Mouse (Mus musculus): ENCODE data around the gene Atf6. TPM values are rescaled to one million over a fixed set of nuclear protein-coding genes. Genes with fewer than 3 reads are reported as not detected.

Atf6 gene
- polyA plus RNA-seq, 1 experiment from 2014 or later, result 6.2 TPM

DNA sequence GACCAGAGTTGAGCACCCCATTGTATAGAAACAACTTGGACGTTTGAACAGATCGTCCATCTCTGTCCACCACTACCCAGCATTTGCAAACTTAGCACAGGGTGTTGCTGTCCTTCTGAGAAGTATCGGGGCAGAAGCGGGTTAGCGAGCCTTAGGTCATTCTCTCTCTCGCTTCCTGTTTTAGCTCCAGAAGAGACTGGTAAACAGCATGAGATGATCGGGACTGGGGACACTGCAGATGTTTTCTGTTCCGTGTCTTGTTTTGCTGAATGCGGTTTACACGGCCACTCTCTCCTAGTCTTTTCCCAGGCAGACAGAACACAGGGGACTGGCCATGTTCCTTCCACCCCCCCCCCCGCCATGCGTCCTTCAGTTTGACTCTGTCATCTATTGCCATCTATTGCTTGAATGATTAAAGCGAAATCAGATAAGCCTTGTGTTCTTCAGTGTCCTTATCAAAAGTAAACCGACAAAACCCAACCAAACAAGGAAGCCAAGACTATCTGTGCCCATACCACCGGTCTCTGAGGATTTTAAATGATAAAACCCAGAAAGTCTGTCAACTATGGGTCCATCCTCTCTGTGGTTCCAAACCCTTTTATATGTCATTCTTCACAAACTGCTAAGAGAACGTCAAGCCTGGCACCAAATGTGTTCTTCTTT lies 31.0 kb upstream of the Atf6 start:
- DNase-seq (ENCODE audit: low spot score) (no peak), ATAC-seq (ENCODE audit: low FRiP score, low TSS enrichment) (no peak)
- no peak overlapping the region for H3K4me2 ChIP-seq (replicated peaks; ENCODE audit: low read depth)
- no peak overlapping the region for H3K4me3 ChIP-seq (ENCODE audit: low read depth, low read length)
- H3K27ac ChIP-seq (replicated peaks), result no peak overlapping the region
- H3K4me1 ChIP-seq (replicated peaks; ENCODE audit: control insufficient read depth, insufficient read depth), result no peaks in the 10 kb centered on the region
- no peaks in the 10 kb centered on the region for H3K9me3 ChIP-seq (ENCODE audit: control insufficient read depth, low read length)
- H3K36me3 ChIP-seq (ENCODE audit: control insufficient read depth, insufficient read depth, low read length), result no peaks in the 10 kb centered on the region
- TF ChIP-seq EP300 (optimal IDR thresholded peaks at IDR 0.05) (no peak), CTCF (IDR thresholded peaks at IDR 0.05; ENCODE audit: low read depth) (no peak)
- WGBS, result 42% methylated on average over 16 of the region's 16 CpGs
- no peaks in the 10 kb centered on the region for H3K27me3 ChIP-seq (ENCODE audit: control insufficient read depth, insufficient read depth, low read length)
- H3K9ac ChIP-seq (ENCODE audit: low read length), result no peak overlapping the region

DNA sequence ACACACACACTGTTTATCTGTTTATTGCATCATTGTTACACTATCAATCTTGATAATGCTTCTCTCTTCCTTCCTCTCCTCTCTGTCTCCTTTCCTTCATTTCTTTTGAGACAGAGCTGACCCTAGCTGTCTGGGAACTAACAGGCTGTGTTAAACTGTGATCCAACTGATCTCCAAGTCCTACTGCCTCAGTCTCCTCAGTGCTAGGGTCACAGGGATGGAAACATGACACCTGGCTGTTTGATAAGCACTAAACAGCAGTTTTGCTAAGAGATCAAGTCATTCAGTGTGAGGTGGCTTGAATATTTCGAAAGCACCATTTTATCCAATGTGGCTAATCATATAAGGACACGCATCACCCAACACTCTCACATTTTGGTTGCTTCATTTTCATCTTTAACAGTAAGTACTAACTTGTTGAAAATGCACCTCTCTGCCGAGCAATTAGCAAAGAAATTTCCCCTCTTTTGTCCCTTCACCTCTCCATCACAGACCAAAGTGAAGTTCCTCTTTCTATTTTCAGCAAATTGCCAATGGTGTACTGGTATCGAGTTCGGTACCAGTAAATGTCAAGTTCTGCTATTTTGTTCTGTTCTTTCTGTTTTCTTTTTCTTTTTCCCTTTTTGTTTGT lies 29.2 kb upstream of the Atf6 start:
- ATAC-seq (ENCODE audit: low FRiP score, low TSS enrichment) (no peak), DNase-seq (ENCODE audit: low spot score) (no peak)
- Histone ChIP-seq H3K36me3 (ENCODE audit: control insufficient read depth, insufficient read depth, low read length) (no peaks in the 10 kb centered on the region), H3K4me3 (ENCODE audit: low read depth, low read length) (no peak overlapping the region), H3K27ac (replicated peaks) (no peak overlapping the region), H3K27me3 (ENCODE audit: control insufficient read depth, insufficient read depth, low read length) (no peaks in the 10 kb centered on the region), H3K9me3 (ENCODE audit: control insufficient read depth, low read length) (no peaks in the 10 kb centered on the region), H3K9ac (ENCODE audit: low read length) (no peak overlapping the region), H3K4me1 (replicated peaks; ENCODE audit: control insufficient read depth, insufficient read depth) (no peaks in the 10 kb centered on the region), H3K4me2 (replicated peaks; ENCODE audit: low read depth) (no peak overlapping the region)
- 81% methylated on average over 5 of the region's 5 CpGs for WGBS
- no peak for TF ChIP-seq CTCF (IDR thresholded peaks at IDR 0.05; ENCODE audit: low read depth)
- no peak for TF ChIP-seq EP300 (optimal IDR thresholded peaks at IDR 0.05)

DNA sequence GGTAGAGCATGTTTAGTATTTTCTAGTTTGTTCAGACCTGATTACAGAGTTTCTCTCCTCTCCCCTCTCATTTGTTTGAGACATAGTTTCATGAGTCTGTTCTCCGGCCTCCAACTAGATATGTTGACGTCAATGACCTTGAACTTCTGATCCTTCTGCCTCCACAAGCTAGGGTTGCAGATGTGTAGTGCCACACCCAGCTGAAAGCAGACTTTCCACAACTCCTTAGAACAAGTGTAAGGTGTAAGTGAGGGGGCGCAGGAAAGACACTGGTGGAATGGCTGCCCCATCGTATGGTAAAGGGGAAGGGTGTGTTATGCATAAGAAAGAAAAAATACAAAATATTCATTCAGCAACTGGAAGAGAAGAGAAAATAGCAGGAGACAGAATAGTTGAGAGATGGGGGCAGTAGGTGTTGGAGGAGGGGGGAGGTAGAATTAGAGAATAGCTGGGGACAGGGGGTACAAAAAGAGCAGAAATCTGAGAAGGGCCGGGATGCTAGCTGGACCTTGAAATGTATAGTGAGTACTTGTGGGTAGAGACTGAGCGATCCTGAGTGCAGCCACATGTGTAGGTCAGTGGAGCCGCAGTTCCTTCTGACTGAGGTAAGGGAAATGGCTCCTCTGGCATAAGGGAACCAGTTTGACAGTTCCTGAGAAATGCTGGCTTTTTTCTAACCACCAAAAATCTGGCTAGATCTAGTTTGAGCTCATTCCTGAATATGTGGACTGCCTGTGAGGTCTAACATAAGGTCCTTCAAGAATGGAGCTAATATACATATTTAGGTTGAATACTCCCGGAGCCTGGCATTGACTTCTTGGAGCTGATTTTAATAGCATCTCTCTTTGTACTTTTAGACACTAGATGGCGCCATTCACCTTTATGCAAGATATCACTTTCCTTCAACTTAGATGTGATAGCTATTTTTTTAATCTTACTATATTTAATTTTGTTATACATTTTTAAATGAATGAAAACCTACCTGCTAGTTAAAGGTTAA lies 27.3 kb upstream of the Atf6 start:
- H3K36me3 ChIP-seq (ENCODE audit: control insufficient read depth, insufficient read depth, low read length), result no peaks in the 10 kb centered on the region
- no peak for DNase-seq (ENCODE audit: low spot score)
- H3K9me3 ChIP-seq (ENCODE audit: control insufficient read depth, low read length), result no peaks in the 10 kb centered on the region
- no peak for ATAC-seq (ENCODE audit: low FRiP score, low TSS enrichment)
- no peak overlapping the region for H3K27ac ChIP-seq (replicated peaks)
- H3K4me2 ChIP-seq (replicated peaks; ENCODE audit: low read depth), result no peak overlapping the region
- no peak overlapping the region for H3K4me3 ChIP-seq (ENCODE audit: low read depth, low read length)
- no peaks in the 10 kb centered on the region for H3K4me1 ChIP-seq (replicated peaks; ENCODE audit: control insufficient read depth, insufficient read depth)
- 62% methylated on average over 9 of the region's 9 CpGs for WGBS
- no peaks in the 10 kb centered on the region for H3K27me3 ChIP-seq (ENCODE audit: control insufficient read depth, insufficient read depth, low read length)
- TF ChIP-seq EP300 (optimal IDR thresholded peaks at IDR 0.05) (no peak), CTCF (IDR thresholded peaks at IDR 0.05; ENCODE audit: low read depth) (peak; percentile 79)
- H3K9ac ChIP-seq (ENCODE audit: low read length), result no peak overlapping the region

DNA sequence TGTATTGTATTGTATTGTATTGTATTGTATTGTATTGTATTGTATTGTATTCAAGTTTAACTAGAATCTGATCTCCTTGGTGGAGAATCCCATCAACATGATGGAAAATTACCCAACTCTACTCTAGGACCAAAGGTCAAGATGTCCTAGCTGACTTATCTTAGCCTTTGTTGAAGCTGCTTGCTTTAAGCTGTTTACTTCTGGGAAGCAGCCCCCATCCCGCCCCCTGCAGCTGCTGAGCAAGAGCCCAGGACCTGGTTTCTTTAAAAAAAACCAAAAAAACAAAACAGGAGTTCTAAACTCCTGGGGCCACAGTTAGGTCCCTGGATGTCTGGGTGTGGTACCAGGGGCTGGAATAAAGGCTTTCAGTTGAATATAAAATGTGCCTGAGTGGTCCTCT lies 24.7 kb upstream of the Atf6 start:
- Histone ChIP-seq H3K27ac (replicated peaks) (no peak overlapping the region), H3K27me3 (ENCODE audit: control insufficient read depth, insufficient read depth, low read length) (no peaks in the 10 kb centered on the region), H3K4me1 (replicated peaks; ENCODE audit: control insufficient read depth, insufficient read depth) (no peaks in the 10 kb centered on the region), H3K36me3 (ENCODE audit: control insufficient read depth, insufficient read depth, low read length) (no peaks in the 10 kb centered on the region), H3K9me3 (ENCODE audit: control insufficient read depth, low read length) (no peaks in the 10 kb centered on the region), H3K9ac (ENCODE audit: low read length) (no peak overlapping the region), H3K4me3 (ENCODE audit: low read depth, low read length) (no peak overlapping the region), H3K4me2 (replicated peaks; ENCODE audit: low read depth) (no peak overlapping the region)
- 69% methylated on average over 1 of the region's 1 CpGs for WGBS
- ATAC-seq (ENCODE audit: low FRiP score, low TSS enrichment), result no peak
- TF ChIP-seq EP300 (optimal IDR thresholded peaks at IDR 0.05) (no peak), CTCF (IDR thresholded peaks at IDR 0.05; ENCODE audit: low read depth) (no peak)
- DNase-seq (ENCODE audit: low spot score), result no peak

DNA sequence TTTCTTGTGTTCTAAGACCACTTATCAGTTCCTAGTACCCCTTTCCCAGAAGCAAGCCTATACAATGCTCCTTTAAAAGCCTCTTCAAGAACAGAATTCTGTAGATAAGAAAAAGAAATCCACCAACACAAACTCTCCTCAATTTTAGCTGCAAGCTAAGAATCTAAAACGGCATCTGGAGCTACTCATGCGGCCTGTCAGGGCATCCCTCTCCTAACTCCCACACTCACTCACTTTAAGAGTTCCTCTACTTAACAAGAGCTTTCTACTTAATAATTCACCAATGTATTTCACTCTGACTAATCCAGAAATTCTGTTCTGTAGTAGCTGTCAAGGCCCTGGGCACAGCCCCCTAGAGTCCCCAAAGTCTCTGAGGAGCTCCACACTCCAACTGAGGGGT lies 24.1 kb upstream of the Atf6 start:
- no peaks in the 10 kb centered on the region for H3K36me3 ChIP-seq (ENCODE audit: control insufficient read depth, insufficient read depth, low read length)
- no peak overlapping the region for H3K4me3 ChIP-seq (ENCODE audit: low read depth, low read length)
- ATAC-seq (ENCODE audit: low FRiP score, low TSS enrichment) (no peak), DNase-seq (ENCODE audit: low spot score) (no peak)
- H3K27me3 ChIP-seq (ENCODE audit: control insufficient read depth, insufficient read depth, low read length), result no peaks in the 10 kb centered on the region
- H3K27ac ChIP-seq (replicated peaks), result no peak overlapping the region
- H3K9me3 ChIP-seq (ENCODE audit: control insufficient read depth, low read length), result no peaks in the 10 kb centered on the region
- 58% methylated on average over 2 of the region's 2 CpGs for WGBS
- H3K4me1 ChIP-seq (replicated peaks; ENCODE audit: control insufficient read depth, insufficient read depth), result no peaks in the 10 kb centered on the region
- no peak for TF ChIP-seq CTCF (IDR thresholded peaks at IDR 0.05; ENCODE audit: low read depth)
- no peak for TF ChIP-seq EP300 (optimal IDR thresholded peaks at IDR 0.05)
- H3K4me2 ChIP-seq (replicated peaks; ENCODE audit: low read depth), result no peak overlapping the region
- no peak overlapping the region for H3K9ac ChIP-seq (ENCODE audit: low read length)

Measured in stomach, postnatal 0 days (tissue).